Mouse (Mus musculus) G1E-ER4 (cell line): ENCODE results near the gene Cyp27a1. TPM values are rescaled to one million over a fixed set of nuclear protein-coding genes. Genes with fewer than 3 reads are reported as not detected.

Source experiments
- GATA1 ChIP-seq: IDR thresholded peaks from one replicate; pipeline ENCODE4 v1.8.0; 2012; ENCODE audit warnings: low read length, inconsistent platforms
- polyA plus RNA-seq: library from polyadenylated mRNA; stranded (reverse); fragments of >175 nt; gene quantifications from 2 replicates; pipeline ENCODE4 v1.2.3, GENCODE M21; 2012

Gene Cyp27a1
- polyA plus RNA-seq = not detected in 2 replicates

DNA sequence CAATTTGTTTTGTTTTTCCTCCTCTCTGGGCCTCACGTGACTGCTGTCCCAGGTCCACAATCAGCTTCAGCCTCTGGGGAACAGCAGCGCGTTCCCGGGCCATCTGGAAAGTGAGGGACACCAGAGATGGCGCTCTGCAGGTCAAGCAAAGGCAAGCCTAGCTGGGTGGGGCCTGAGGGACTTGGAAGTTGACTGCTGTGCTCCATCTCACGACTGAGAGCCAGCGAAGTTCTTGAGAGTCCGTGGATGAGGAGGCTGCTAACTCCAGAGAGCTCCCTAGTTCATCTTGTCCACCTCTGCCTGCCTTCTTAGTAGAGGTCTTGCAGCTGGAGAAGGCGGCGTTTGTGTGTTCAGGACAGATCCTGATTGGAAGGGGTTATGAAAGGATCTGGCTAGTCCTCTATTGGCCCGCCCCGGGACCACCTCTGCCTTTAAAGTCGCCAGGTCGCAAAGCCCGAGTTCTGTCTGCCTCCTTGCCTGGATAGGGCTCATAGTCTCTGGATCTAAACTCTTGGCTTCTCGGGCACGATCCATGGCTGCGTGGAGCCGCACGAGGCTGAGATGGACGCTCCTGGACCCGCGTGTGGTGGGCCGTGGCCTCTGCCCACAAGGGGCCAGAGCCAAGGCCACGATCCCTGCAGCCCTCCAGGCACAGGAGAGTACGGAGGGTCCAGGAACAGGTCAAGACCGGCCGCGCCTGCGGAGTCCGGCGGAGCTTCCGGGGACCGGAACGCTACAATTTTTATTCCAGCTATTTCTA is at the start of gene Cyp27a1:
Gene Cyp27a1 (plus strand): TSS at position 476 of the 760 bp plus-strand sequence.
- TF ChIP-seq GATA1 = no peak

DNA sequence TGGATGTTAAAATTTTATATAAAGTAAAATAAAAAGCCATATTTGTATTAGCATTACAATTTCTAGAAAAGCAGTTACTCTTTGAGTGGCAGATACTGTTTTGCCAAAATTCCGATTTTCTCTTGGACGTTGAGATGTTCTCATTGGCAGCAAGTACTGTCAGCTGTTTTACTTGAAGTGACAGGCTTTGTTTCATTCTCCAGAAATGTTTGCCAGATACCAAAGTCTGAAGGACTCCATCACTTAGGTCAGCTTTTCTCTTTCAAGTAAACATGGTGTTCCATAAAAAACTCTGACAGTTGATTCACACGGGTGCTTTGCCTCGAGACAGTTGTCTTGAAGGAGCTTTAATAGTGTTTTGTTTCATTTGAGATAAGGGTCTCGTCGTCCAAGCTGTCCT is 48.2 kb upstream of the Cyp27a1 start:
- TF ChIP-seq GATA1 = no peak

DNA sequence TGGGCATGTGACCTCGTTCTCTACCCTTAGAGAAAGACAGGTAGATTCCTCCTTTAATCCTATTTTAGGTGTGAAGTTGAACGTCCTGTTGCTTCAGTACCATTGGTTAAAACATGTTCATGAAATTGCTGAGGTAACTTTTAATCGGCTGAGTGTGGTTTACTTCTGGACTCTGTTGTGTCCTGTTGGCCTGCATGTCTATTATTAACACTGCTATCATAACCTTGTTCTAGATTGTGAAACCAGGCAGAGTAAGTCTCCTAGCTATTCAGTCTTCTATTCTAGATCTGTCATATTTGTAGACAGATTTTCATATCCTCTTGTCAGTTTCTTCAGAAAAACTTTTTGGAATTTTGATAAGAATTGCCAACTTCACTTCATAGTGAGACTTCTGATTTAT is 45.0 kb upstream of the Cyp27a1 start:
- no peak for TF ChIP-seq GATA1

DNA sequence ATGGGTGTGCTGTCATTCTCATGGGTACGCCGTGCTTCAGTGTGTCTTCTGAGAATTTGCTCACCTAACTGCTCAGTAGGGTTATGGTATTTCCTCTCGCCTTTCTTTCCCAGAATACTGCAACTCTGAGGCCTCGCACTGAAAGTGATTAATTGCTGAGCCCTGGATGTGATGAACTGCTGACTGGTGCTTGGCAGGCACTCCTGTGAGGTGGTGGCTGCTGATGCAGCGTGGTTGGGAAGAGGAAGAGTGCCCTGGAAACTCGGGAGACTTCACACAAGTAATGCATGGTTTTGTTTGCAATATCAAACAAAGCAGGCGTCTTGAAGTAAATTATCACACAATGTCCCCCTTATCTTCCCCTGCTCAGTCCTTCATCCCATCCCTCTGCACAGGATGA is 40.6 kb upstream of the Cyp27a1 start:
- no peak for TF ChIP-seq GATA1

GRCm38 (mm10) chr1:74676863-74677262 is 36.5 kb upstream of the Cyp27a1 start:
- no peak for TF ChIP-seq GATA1

- no peak for TF ChIP-seq GATA1
These were observed 35.5 kb upstream of the Cyp27a1 start for GRCm38 (mm10) chr1:74677843-74678242.

GRCm38 (mm10) chr1:74687131-74687530 is 26.2 kb upstream of the Cyp27a1 start:
- TF ChIP-seq GATA1 = no peak

GRCm38 (mm10) chr1:74693891-74694583 is 19.3 kb upstream of the Cyp27a1 start:
- TF ChIP-seq GATA1 = no peak

GRCm38 (mm10) chr1:74695836-74696235 is 17.5 kb upstream of the Cyp27a1 start:
- TF ChIP-seq GATA1 = no peak

DNA sequence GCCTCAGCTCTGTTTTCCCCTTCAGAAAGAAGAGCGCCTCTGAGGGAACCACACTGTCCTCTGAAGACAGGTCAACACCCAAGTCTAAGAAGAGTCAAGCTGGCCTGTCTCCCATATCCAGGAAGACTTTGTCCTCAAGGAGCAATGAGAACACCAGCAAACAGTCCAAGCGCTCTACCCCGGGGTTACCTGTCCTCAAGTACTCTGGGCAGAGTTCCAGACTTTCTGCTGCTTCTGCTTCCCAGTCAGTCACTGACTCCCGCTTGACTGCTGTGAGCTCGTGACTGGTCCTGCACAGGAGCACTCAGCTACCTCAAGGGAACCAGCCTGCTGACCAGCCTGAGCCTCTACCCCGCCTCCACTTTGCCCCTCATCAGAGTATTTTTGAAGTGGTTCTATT is 16.0 kb upstream of the Cyp27a1 start:
- TF ChIP-seq GATA1 = no peak

DNA sequence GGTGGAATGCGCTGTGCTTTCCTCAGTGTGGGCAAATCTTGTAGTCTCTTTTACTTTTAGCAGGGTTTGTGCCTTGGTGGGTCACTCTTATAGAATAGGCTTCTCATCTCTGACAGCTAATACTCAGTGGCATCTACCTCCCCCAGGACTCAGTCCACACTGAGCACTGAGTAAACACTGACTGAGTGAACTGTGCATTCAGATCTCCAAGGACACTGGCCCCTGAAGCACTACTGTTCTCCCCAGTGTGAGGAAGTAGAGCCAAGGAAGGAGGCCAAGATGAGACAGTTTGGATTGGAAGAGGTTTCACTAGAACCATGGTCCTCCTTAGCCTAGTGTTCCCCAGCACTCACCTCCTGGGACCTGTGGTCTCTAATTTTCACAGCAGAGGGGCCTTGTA is 15.0 kb upstream of the Cyp27a1 start:
- no peak for TF ChIP-seq GATA1

DNA sequence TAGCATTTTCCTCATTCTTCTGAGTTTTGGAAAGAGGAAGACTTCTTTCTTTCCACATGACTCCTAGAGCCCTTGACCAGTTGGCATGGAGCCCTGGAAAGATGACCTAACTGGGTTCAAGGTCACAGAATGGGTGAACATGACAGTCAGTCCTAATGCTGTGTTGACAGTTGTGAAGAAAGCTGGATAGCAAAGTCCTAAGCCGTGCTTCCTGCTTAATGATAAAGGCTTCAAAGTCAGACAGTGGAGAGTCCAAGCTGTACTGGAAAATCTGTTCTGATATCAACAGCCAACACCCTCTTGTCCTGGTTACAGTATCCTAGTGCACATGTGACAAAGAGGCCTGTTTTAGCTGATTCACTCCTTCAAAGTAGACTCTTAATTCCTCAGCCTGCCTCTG is 14.6 kb upstream of the Cyp27a1 start:
- no peak for TF ChIP-seq GATA1

GRCm38 (mm10) chr1:74702142-74702553 is 11.2 kb upstream of the Cyp27a1 start:
- no peak for TF ChIP-seq GATA1

- no peak for TF ChIP-seq GATA1
These were observed 9.2 kb upstream of the Cyp27a1 start for GRCm38 (mm10) chr1:74704156-74704555.

DNA sequence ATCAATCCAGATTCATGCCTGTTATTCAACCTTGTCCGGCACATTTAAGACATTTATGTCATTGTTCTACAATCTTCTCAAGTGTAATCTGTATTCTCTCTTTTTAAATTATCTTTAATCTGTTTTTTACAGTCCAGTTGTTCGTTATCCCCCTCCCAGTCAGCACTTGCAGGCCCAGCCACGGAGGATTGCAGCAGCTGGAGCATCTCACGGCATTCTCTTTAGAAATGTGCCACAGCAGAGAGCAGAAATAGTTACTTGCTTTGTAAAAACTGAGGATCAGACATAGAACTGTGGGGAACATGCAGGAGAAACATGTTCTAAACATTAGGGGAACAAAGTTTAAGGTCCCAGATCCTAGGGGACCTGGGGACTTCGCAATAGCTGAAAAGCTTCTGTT is 8.4 kb upstream of the Cyp27a1 start:
- TF ChIP-seq GATA1 = no peak

- TF ChIP-seq GATA1 = no peak
These were observed 3.8 kb upstream of the Cyp27a1 start for GRCm38 (mm10) chr1:74709566-74709965.

DNA sequence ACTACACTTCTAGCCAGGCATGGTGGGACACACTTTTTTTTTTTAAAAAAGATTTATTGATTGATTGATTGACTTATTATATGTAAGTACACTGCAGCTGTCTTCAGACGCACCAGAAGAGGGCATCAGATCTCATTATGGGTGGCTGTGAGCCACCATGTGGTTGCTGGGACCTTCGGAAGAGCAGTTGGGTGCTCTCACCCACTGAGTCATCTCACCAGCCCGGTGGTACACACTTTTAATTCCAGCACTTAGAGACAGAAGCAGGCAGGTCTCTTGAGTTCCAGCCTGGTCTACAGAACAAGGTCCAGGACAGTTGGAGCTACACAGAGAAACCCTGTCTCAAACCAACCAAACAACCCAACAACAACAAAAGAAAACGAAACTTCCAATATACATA is 1.3 kb upstream of the Cyp27a1 start:
- TF ChIP-seq GATA1 = no peak
